Mouse (Mus musculus): ENCODE results near the gene Slfn2.
A peak's percentile ranks its signal among the peaks of the same experiment; 100 is the strongest.

Gene Slfn2

DNA sequence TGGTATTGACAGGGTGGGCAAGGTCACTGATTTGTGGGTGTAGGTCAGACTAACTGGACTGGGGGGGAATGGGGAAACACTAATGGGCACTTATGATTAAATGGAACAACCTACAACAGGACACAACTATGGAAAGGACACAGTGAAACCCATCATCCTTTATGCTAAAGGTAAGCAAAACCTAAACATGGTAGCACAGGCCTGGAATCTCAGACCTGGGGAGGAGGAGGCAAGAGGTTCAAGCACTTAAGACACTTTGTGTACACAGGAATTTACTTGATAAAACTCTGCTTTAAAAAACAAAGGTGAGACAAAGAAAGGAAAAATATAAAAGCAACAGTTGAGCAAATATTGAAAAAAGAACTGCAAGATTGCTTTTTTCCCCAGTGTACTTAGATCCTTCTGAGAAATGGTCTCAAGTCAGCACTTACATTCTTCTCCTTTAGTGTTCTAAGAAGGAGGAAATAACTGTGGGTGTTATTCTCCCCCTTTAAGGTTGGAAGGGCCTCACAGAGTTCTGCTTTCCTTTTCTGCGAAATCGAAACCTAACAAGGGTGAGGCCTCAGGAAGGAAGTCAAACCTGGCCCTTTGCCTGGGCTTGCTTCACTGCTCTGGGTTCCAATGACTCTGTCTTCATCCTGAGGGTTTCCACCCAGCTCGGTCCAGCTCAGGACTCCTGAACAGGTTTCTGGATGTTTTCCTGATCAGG lies 13.0 kb downstream of the Slfn2 start:
- DNase-seq (ENCODE audit: low spot score), result no peak

DNA sequence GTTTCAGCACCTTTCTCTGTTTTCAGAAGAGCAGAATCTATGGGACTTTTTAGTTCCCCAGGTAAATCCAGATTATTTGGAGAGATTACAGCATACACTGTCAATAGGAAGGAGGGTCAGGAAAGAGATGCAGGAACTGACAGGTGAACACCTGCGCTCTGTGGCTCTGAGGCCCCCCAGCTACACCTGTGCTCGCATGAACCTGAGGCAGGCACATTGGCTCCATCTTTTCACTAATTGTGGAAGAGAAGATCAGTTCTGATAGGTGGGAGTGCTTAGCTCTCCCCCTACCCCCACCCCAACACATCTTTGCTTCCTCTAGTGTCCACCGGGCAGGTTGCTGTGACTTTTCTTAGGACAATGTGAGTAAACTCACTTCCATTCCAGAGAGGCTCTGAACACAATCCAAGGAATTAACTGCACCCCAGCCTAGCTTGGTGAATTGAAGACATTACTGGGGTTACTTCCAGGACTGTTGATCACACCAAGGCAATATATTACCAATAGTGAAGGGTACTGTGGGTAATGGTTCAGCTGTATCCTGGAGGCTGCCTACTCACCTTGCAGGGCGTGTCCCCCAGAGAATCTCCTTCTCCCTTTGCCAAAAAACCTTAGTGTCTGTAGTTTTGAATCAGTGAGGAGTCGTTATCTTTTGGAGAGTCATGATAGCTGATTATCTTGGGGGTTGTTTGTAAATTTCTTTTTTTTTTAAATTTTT lies 13.7 kb downstream of the Slfn2 start:
- no peak for DNase-seq (ENCODE audit: low spot score)

- no peak for DNase-seq (ENCODE audit: low spot score)
Observed at GRCm38 (mm10) chr11:83079487-83080199, 14.7 kb downstream of the Slfn2 start.

- no peak for DNase-seq (ENCODE audit: low spot score)
Observed at GRCm38 (mm10) chr11:83082741-83083473, 18.0 kb downstream of the Slfn2 start.

DNA sequence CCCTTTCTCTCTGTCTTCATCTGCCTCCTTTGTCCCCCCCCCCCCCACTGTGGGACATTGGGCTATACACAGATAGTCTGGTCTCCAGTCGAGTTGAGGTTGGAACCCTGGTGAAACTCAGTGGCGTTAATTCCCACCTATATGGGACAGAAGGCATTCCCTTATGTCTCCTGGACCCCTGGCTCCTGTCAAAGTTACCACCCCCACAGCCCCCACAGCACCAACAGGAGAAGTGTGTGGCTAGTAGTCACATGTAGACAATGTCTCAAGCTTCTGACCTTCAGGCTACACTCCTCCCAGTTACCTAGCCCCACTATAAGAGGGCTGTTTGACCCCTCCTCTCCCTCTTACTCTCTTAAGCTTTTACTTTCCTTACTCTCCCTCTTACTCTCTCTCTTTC lies 19.2 kb downstream of the Slfn2 start:
- no peak for DNase-seq (ENCODE audit: low spot score)

GRCm38 (mm10) chr11:83084761-83085160 lies 19.8 kb downstream of the Slfn2 start:
- no peak for DNase-seq (ENCODE audit: low spot score)

DNA sequence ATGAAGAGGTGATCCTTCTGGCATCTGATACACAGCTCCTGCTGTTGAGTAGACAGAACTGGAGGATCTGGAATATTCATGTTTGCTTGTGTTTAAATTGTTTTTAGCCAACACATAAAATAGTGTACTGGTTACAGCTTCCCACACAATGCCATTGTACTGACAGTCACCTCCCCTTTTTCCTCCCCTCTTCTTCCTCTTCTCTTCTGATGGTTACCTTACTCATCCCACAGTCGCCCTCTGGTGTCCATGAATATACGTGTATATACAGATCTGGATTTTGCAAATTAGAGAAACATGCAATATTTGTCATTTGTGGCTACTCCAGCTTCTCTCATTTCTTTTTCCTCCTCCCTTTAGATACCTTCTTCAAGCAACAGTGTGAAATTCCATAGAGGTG lies 50.2 kb downstream of the Slfn2 start:
- peak; percentile 10 for DNase-seq (ENCODE audit: low spot score)

GRCm38 (mm10) chr11:83116597-83117227 lies 51.8 kb downstream of the Slfn2 start, which contains the start of gene Slfn1:
Gene Slfn1 (plus strand): TSS chr11:83116849.
- no peak for DNase-seq (ENCODE audit: low spot score)

- DNase-seq (ENCODE audit: low spot score), result no peak
Observed at GRCm38 (mm10) chr11:83118056-83118455, 53.1 kb downstream of the Slfn2 start.

Measured in layer of hippocampus, adult 9-10 months (tissue).